Mouse (Mus musculus): ENCODE measurements around the gene St6galnac5. TPM values are rescaled to one million over a fixed set of nuclear protein-coding genes. Genes with fewer than 3 reads are reported as not detected.
A peak's percentile ranks its signal among the peaks of the same experiment; 100 is the strongest.

St6galnac5 gene
- polyA plus RNA-seq, 1 experiment from 2014 or later = 6.4 TPM

- Histone ChIP-seq H3K4me2 (replicated peaks; ENCODE audit: low read depth, low read length) (no peak overlapping the region), H3K4me3 (ENCODE audit: low read depth, low read length) (no peak overlapping the region), H3K36me3 (ENCODE audit: control insufficient read depth, insufficient read depth, low read length) (no peaks in the 10 kb centered on the region), H3K27me3 (ENCODE audit: control insufficient read depth, insufficient read depth, low read length) (no peaks in the 10 kb centered on the region), H3K4me1 (replicated peaks; ENCODE audit: control insufficient read depth, insufficient read depth, low read length) (no peaks in the 10 kb centered on the region), H3K27ac (ENCODE audit: low read depth, low read length) (no peak overlapping the region), H3K9me3 (ENCODE audit: control insufficient read depth, low read length) (no peaks in the 10 kb centered on the region), H3K9ac (ENCODE audit: low read depth, low read length) (no peak overlapping the region)
- WGBS = 70% methylated on average over 10 of the region's 10 CpGs
- ATAC-seq (ENCODE audit: low FRiP score) = no peak
- DNase-seq (ENCODE audit: low spot score) = no peak
Observed at GRCm38 (mm10) chr3:152929256-152929787, 52.7 kb downstream of the St6galnac5 start.

DNA sequence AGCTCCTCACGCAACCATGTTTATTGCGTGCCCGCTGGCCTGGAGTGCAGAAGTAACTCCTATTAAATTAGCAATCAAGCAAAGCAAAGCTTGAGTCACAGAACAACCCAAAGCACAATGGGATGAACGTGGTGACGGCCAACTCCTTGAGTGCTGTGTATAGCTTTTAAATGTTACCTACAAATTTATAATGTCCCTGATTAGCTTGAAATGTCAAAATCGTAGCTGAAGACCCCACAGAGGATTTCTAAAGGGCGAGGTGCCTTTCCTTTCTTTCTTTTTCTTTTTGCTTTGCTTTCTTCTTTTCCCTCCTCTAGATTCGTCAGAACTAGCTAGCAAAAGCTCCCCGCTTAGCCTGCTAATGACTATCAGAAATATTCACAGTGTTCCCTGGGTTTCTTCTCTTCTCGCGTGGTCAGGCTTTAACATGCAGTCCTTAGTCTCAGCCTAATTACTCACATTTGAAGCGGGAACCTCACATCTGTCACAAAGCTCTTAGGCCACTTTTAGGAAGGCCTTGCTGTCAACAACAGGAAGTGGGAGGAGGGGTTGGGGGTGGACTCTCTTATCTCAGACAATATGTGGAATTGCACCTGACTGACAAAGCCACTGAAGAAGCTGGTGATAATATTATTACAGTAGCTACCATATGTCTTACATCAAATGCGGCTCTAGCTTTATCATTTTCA is 53.6 kb downstream of the St6galnac5 start:
- Histone ChIP-seq H3K27ac (ENCODE audit: low read depth, low read length) (no peak overlapping the region), H3K9ac (ENCODE audit: low read depth, low read length) (no peak overlapping the region), H3K36me3 (ENCODE audit: control insufficient read depth, insufficient read depth, low read length) (no peaks in the 10 kb centered on the region), H3K4me1 (replicated peaks; ENCODE audit: control insufficient read depth, insufficient read depth, low read length) (no peaks in the 10 kb centered on the region), H3K4me3 (ENCODE audit: low read depth, low read length) (no peak overlapping the region), H3K27me3 (ENCODE audit: control insufficient read depth, insufficient read depth, low read length) (no peaks in the 10 kb centered on the region), H3K4me2 (replicated peaks; ENCODE audit: low read depth, low read length) (no peak overlapping the region), H3K9me3 (ENCODE audit: control insufficient read depth, low read length) (no peaks in the 10 kb centered on the region)
- WGBS = 71% methylated on average over 13 of the region's 13 CpGs
- DNase-seq (ENCODE audit: low spot score) = peak; percentile 14
- ATAC-seq (ENCODE audit: low FRiP score) = no peak

- H3K27me3 ChIP-seq (ENCODE audit: control insufficient read depth, insufficient read depth, low read length) = no peaks in the 10 kb centered on the region
- no peak for DNase-seq (ENCODE audit: low spot score)
- H3K4me1 ChIP-seq (replicated peaks; ENCODE audit: control insufficient read depth, insufficient read depth, low read length) = no peaks in the 10 kb centered on the region
- no peak overlapping the region for H3K4me2 ChIP-seq (replicated peaks; ENCODE audit: low read depth, low read length)
- no peak overlapping the region for H3K4me3 ChIP-seq (ENCODE audit: low read depth, low read length)
- H3K27ac ChIP-seq (ENCODE audit: low read depth, low read length) = no peak overlapping the region
- 72% methylated on average over 4 of the region's 4 CpGs for WGBS
- H3K9ac ChIP-seq (ENCODE audit: low read depth, low read length) = no peak overlapping the region
- H3K9me3 ChIP-seq (ENCODE audit: control insufficient read depth, low read length) = no peaks in the 10 kb centered on the region
- no peak for ATAC-seq (ENCODE audit: low FRiP score)
- H3K36me3 ChIP-seq (ENCODE audit: control insufficient read depth, insufficient read depth, low read length) = no peaks in the 10 kb centered on the region
Observed at GRCm38 (mm10) chr3:152926166-152926565, 55.9 kb downstream of the St6galnac5 start.

- DNase-seq (ENCODE audit: low spot score) (no peak), ATAC-seq (ENCODE audit: low FRiP score) (no peak)
- Histone ChIP-seq H3K27ac (ENCODE audit: low read depth, low read length) (no peak overlapping the region), H3K36me3 (ENCODE audit: control insufficient read depth, insufficient read depth, low read length) (no peaks in the 10 kb centered on the region), H3K9ac (ENCODE audit: low read depth, low read length) (no peak overlapping the region), H3K4me2 (replicated peaks; ENCODE audit: low read depth, low read length) (no peak overlapping the region), H3K4me3 (ENCODE audit: low read depth, low read length) (no peak overlapping the region), H3K9me3 (ENCODE audit: control insufficient read depth, low read length) (no peaks in the 10 kb centered on the region), H3K27me3 (ENCODE audit: control insufficient read depth, insufficient read depth, low read length) (no peaks in the 10 kb centered on the region), H3K4me1 (replicated peaks; ENCODE audit: control insufficient read depth, insufficient read depth, low read length) (no peaks in the 10 kb centered on the region)
- 91% methylated on average over 8 of the region's 8 CpGs for WGBS
Observed at GRCm38 (mm10) chr3:152925364-152925763, 56.7 kb downstream of the St6galnac5 start.

DNA sequence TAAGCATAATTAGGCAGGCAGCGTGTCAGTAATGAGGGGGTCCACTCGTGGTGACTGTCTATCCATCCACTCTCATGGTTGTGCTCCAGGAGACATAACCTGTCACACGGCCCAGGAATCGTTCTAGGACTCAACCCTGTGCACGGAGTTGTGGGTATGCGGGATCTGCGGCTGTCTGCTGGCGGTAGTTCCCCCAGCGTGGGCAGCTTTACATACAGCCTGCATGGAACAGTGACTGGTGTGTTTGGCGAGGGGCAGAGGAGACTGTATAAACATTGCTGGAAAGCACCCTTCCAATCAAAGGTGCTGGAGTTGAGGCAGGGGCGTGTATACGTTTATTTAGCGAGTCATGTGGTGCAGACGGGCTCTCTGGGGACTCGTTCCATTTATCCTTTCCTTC is 58.5 kb downstream of the St6galnac5 start:
- ATAC-seq (ENCODE audit: low FRiP score) (no peak), DNase-seq (ENCODE audit: low spot score) (no peak)
- no peaks in the 10 kb centered on the region for H3K36me3 ChIP-seq (ENCODE audit: control insufficient read depth, insufficient read depth, low read length)
- no peaks in the 10 kb centered on the region for H3K27me3 ChIP-seq (ENCODE audit: control insufficient read depth, insufficient read depth, low read length)
- WGBS = 72% methylated on average over 15 of the region's 15 CpGs
- no peak overlapping the region for H3K4me2 ChIP-seq (replicated peaks; ENCODE audit: low read depth, low read length)
- H3K4me3 ChIP-seq (ENCODE audit: low read depth, low read length) = no peak overlapping the region
- no peaks in the 10 kb centered on the region for H3K4me1 ChIP-seq (replicated peaks; ENCODE audit: control insufficient read depth, insufficient read depth, low read length)
- no peak overlapping the region for H3K9ac ChIP-seq (ENCODE audit: low read depth, low read length)
- H3K9me3 ChIP-seq (ENCODE audit: control insufficient read depth, low read length) = no peaks in the 10 kb centered on the region
- H3K27ac ChIP-seq (ENCODE audit: low read depth, low read length) = no peak overlapping the region

GRCm38 (mm10) chr3:152920365-152920764 is 61.7 kb downstream of the St6galnac5 start:
- DNase-seq (ENCODE audit: low spot score) = no peak
- WGBS = 85% methylated on average over 3 of the region's 3 CpGs

DNA sequence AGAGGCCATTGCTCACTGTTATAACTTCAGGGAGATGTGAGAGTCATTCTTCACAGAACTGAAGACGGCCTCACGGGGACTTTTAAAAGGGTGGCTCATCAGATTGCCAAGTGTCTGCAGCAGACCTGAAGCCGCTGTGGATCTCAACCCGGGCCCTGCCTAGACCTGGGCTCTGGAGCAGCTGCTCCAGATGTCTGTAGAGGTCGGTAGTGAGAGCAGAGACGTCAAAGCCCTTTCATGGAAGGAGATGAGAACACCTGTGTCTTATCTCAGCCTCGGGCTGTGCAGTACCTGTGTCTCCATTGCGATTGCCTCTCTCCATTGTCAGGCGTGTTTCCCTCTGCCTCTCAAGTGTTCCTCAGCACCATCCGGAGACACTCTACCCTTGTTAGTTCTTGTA is 62.9 kb downstream of the St6galnac5 start:
- H3K9me3 ChIP-seq (ENCODE audit: control insufficient read depth, low read length) = no peaks in the 10 kb centered on the region
- no peak overlapping the region for H3K9ac ChIP-seq (ENCODE audit: low read depth, low read length)
- DNase-seq (ENCODE audit: low spot score) (no peak), ATAC-seq (ENCODE audit: low FRiP score) (no peak)
- H3K27ac ChIP-seq (ENCODE audit: low read depth, low read length) = no peak overlapping the region
- 75% methylated on average over 10 of the region's 10 CpGs for WGBS
- no peaks in the 10 kb centered on the region for H3K4me1 ChIP-seq (replicated peaks; ENCODE audit: control insufficient read depth, insufficient read depth, low read length)
- no peaks in the 10 kb centered on the region for H3K27me3 ChIP-seq (ENCODE audit: control insufficient read depth, insufficient read depth, low read length)
- H3K4me2 ChIP-seq (replicated peaks; ENCODE audit: low read depth, low read length) = no peak overlapping the region
- H3K36me3 ChIP-seq (ENCODE audit: control insufficient read depth, insufficient read depth, low read length) = no peaks in the 10 kb centered on the region
- H3K4me3 ChIP-seq (ENCODE audit: low read depth, low read length) = no peak overlapping the region

More at GRCm38 (mm10) chr3:152920365-152920764, 61.7 kb downstream of the St6galnac5 start:
- Histone ChIP-seq H3K4me2 (replicated peaks; ENCODE audit: low read depth, low read length) (no peak overlapping the region), H3K9ac (ENCODE audit: low read depth, low read length) (no peak overlapping the region), H3K4me1 (replicated peaks; ENCODE audit: control insufficient read depth, insufficient read depth, low read length) (no peaks in the 10 kb centered on the region), H3K27ac (ENCODE audit: low read depth, low read length) (no peak overlapping the region), H3K4me3 (ENCODE audit: low read depth, low read length) (no peak overlapping the region), H3K9me3 (ENCODE audit: control insufficient read depth, low read length) (no peaks in the 10 kb centered on the region), H3K36me3 (ENCODE audit: control insufficient read depth, insufficient read depth, low read length) (no peaks in the 10 kb centered on the region), H3K27me3 (ENCODE audit: control insufficient read depth, insufficient read depth, low read length) (no peaks in the 10 kb centered on the region)
- no peak for ATAC-seq (ENCODE audit: low FRiP score)

DNA sequence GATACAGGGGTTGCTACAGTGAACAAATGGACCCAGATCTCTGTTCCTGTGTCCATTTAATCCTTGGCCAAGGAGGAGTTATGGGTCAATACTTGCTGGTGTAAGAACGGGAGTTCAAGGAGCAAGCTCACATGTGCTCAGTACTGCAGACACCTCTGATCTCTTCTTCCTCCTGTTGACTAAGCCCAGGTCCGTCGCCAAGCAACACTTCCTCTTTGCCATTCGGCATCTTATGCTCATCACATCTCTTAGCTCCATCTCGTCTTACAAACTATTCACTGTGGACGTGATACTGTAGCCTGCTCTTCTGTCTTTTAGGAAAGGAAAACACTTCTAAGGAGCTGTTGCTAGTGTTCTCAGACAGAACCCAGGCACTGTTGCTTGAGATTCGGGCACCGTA is 64.5 kb downstream of the St6galnac5 start:
- no peaks in the 10 kb centered on the region for H3K27me3 ChIP-seq (ENCODE audit: control insufficient read depth, insufficient read depth, low read length)
- H3K9me3 ChIP-seq (ENCODE audit: control insufficient read depth, low read length) = no peaks in the 10 kb centered on the region
- 77% methylated on average over 8 of the region's 8 CpGs for WGBS
- no peak overlapping the region for H3K27ac ChIP-seq (ENCODE audit: low read depth, low read length)
- H3K36me3 ChIP-seq (ENCODE audit: control insufficient read depth, insufficient read depth, low read length) = no peaks in the 10 kb centered on the region
- no peak for DNase-seq (ENCODE audit: low spot score)
- H3K9ac ChIP-seq (ENCODE audit: low read depth, low read length) = no peak overlapping the region
- no peak overlapping the region for H3K4me3 ChIP-seq (ENCODE audit: low read depth, low read length)
- H3K4me2 ChIP-seq (replicated peaks; ENCODE audit: low read depth, low read length) = no peak overlapping the region
- ATAC-seq (ENCODE audit: low FRiP score) = no peak
- H3K4me1 ChIP-seq (replicated peaks; ENCODE audit: control insufficient read depth, insufficient read depth, low read length) = no peaks in the 10 kb centered on the region

DNA sequence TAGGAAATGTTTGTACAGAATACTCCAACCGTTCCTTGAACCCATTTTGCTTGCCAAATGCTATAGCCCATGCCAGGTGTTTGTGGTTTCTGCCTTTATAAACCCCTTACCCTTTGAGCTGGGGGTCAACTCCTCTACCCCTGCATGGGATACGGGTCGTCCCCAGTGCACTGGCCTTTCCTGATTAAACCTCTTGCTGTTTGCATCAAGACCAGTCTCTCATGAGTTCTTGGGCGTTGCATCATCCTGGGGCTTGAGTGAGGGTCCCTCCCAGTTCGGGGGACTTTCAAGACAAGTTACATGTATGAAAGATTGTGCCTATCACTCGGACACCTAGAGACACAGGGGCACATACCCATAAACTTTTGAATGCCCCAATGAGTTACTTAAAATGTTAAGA is 67.7 kb downstream of the St6galnac5 start:
- Histone ChIP-seq H3K27ac (ENCODE audit: low read depth, low read length) (no peak overlapping the region), H3K27me3 (ENCODE audit: control insufficient read depth, insufficient read depth, low read length) (no peaks in the 10 kb centered on the region), H3K9ac (ENCODE audit: low read depth, low read length) (no peak overlapping the region), H3K4me1 (replicated peaks; ENCODE audit: control insufficient read depth, insufficient read depth, low read length) (no peaks in the 10 kb centered on the region), H3K36me3 (ENCODE audit: control insufficient read depth, insufficient read depth, low read length) (no peaks in the 10 kb centered on the region), H3K4me3 (ENCODE audit: low read depth, low read length) (no peak overlapping the region), H3K9me3 (ENCODE audit: control insufficient read depth, low read length) (no peaks in the 10 kb centered on the region), H3K4me2 (replicated peaks; ENCODE audit: low read depth, low read length) (no peak overlapping the region)
- 86% methylated on average over 6 of the region's 6 CpGs for WGBS
- no peak for ATAC-seq (ENCODE audit: low FRiP score)
- no peak for DNase-seq (ENCODE audit: low spot score)
